Mouse (Mus musculus) intestine, embryonic 16.5 days (tissue): ENCODE results near the gene Dyrk1a. TPM values are rescaled to one million over a fixed set of nuclear protein-coding genes. Genes with fewer than 3 reads are reported as not detected.

Source experiments
- ATAC-seq: fragments of 200-750 bp; cut with Nextera tagmentation; 2 replicates; pipeline ENCODE4 v1.8.0; 2017; ENCODE audit warnings: moderate TSS enrichment, moderate library complexity
- H3K27ac ChIP-seq: fragments of 300-500 bp; sonication (generic); 2 replicates; pipeline ENCODE4 v1.5.1; 2014; ENCODE audit warnings: mild to moderate bottlenecking, low read length
- H3K27me3 ChIP-seq: fragments of 300-500 bp; sonication (generic); replicated peaks from 2 replicates; pipeline ENCODE4 v1.6.1; 2014; ENCODE audit warnings: low read length, control low read depth, mixed read lengths; ENCODE audit not compliant: control insufficient read depth, insufficient read depth
- H3K36me3 ChIP-seq: fragments of 300-500 bp; sonication (generic); 2 replicates; pipeline ENCODE4 v1.6.1; 2014; ENCODE audit warnings: low read length, control low read depth; ENCODE audit not compliant: control insufficient read depth, insufficient read depth
- H3K4me1 ChIP-seq: fragments of 300-500 bp; sonication (generic); 2 replicates; pipeline ENCODE4 v1.6.1; 2014; ENCODE audit warnings: low read length, control low read depth, mixed read lengths; ENCODE audit not compliant: control insufficient read depth, insufficient read depth
- H3K4me2 ChIP-seq: fragments of 300-500 bp; sonication (generic); 2 replicates; pipeline ENCODE4 v1.6.1; 2014; ENCODE audit warnings: low read depth, low read length, control low read depth
- H3K4me3 ChIP-seq: fragments of 300-500 bp; sonication (generic); 2 replicates; pipeline ENCODE4 v1.5.1; 2014; ENCODE audit warnings: mild to moderate bottlenecking, low read length
- H3K9ac ChIP-seq: fragments of 300-500 bp; sonication (generic); 2 replicates; pipeline ENCODE4 v1.6.1; 2014; ENCODE audit warnings: low read depth, low read length
- H3K9me3 ChIP-seq: fragments of 300-500 bp; sonication (generic); 2 replicates; pipeline ENCODE4 v1.6.1; 2016; ENCODE audit warnings: low read length, control low read depth; ENCODE audit not compliant: control insufficient read depth
- WGBS: fragments of 180-500 bp; shearing (Covaris S2); extraction: QIAGEN DNeasy Blood & Tissue Kit; methylation state at CpG from one replicate; pipeline ENCODE4 v1.1.7; 2014; 5-methylcytosine and 5-hydroxymethylcytosine counted together
- polyA plus RNA-seq: library from polyadenylated mRNA; unstranded; fragments of >200 nt; fragmentation: Nextera tagmentation; extraction: Ambion mirVana; gene quantifications from 2 replicates; pipeline ENCODE4 v1.2.1, GENCODE M21; 2015

Gene Dyrk1a
- polyA plus RNA-seq, 1 experiment from 2014 or later, result 7.3 TPM

DNA sequence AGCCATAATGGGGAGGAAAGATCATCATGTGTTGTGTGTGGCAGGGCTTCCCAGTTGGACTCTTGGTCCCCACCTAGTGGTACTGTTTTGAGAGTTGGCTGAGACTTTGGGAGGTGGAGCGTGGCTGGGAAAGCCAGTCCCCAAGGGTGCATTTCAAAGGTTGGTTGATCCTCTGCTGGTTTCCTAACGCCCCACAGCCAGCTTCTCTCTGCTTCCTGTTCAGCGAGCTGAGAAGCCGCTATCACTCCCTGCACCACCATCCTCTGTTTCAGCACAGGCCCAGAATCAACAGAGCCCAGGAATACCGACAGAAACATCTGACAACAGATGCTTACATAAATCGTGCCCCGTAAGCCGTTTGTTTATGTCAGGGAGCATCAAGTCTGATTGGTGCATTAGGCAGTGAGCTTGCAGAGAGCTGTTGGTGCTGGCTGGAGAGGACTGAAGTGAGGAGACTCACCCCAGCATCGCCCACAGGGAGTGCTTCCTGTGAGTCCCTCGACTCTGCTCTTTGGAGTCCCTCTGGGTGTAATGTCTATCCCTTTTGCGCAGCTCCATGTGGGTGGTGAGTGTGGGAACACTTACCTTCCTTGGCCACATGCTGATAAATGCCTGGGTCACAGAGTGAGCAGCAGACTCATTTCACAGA lies 174.2 kb downstream of the Dyrk1a start:
- Histone ChIP-seq H3K4me1 (peaks cover 4% of the 10 kb centered on the region), H3K27ac (no peak overlapping the region), H3K36me3 (no peaks in the 10 kb centered on the region), H3K9ac (peak overlapping the region; percentile 45), H3K27me3 (no peaks in the 10 kb centered on the region), H3K4me2 (peak overlapping the region; percentile 39), H3K9me3 (no peaks in the 10 kb centered on the region), H3K4me3 (peak overlapping the region; percentile 22; the same call in 1 of the 2 replicates)
- WGBS, result 3% methylated on average over 11 of the region's 11 CpGs
- ATAC-seq, result peak; percentile 62

DNA sequence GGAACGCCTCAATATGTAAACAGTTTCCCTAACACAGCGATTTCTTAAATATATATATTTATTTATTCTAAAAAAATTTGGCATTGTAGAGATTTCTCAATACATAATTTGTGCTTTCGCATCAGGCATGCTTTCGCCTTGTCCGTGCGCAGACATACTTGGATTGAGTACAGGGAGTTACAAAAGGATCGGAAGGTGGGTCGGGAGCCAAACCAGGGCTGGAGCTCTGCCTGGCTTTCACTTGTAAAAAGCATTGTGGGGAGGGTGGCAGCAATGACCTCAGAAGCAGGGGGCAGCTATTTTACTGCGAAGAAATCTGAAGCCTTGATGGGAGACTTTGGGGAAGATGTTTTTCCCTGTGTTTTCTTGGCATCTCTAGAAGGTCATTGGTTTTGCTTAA lies 175.2 kb downstream of the Dyrk1a start:
- H3K9me3 ChIP-seq, result no peaks in the 10 kb centered on the region
- no peak overlapping the region for H3K9ac ChIP-seq
- H3K4me2 ChIP-seq, result no peak overlapping the region
- H3K27me3 ChIP-seq, result no peaks in the 10 kb centered on the region
- no peak overlapping the region for H3K27ac ChIP-seq
- H3K4me3 ChIP-seq, result no peak overlapping the region
- peaks cover 4% of the 10 kb centered on the region for H3K4me1 ChIP-seq
- ATAC-seq, result no peak
- no peaks in the 10 kb centered on the region for H3K36me3 ChIP-seq
- 79% methylated on average over 9 of the region's 9 CpGs for WGBS

Other genes with a start within 250 kb of the Dyrk1a start
- 4.5 and 4.6 TPM in 2 replicates for gene Ripply3, start 241.6 kb upstream of the Dyrk1a start, polyA plus RNA-seq
- 120 and 128 TPM in 2 replicates for gene Ttc3, start 199.4 kb upstream of the Dyrk1a start, polyA plus RNA-seq
- 121 and 129 TPM in 2 replicates for gene Pigp, start 198.2 kb upstream of the Dyrk1a start, polyA plus RNA-seq
- 67.7 and 71.8 TPM in 2 replicates for gene Vps26c, start 43.2 kb upstream of the Dyrk1a start, polyA plus RNA-seq